Mouse (Mus musculus) heart, embryonic 11.5 days (tissue): ENCODE data around the gene LTO1. TPM values are rescaled to one million over a fixed set of nuclear protein-coding genes. Genes with fewer than 3 reads are reported as not detected.

Experiments used
- ATAC-seq: fragments of 200-750 bp; cut with Nextera tagmentation; replicated peaks from 2 replicates; pipeline ENCODE4 v1.8.0; 2017; ENCODE audit warnings: moderate library complexity; ENCODE audit not compliant: insufficient number of reproducible peaks, low FRiP score, low TSS enrichment
- H3K27ac ChIP-seq: fragments of 300-500 bp; sonication (generic); 2 replicates; pipeline ENCODE4 v1.5.1; 2014; ENCODE audit warnings: mild to moderate bottlenecking, low read depth, low read length
- H3K27me3 ChIP-seq: fragments of 300-500 bp; sonication (generic); 2 replicates; pipeline ENCODE4 v1.6.1; 2014; ENCODE audit warnings: mild to moderate bottlenecking, low read length, mixed read lengths; ENCODE audit not compliant: control insufficient read depth, insufficient read depth
- H3K36me3 ChIP-seq: fragments of 300-500 bp; sonication (generic); 2 replicates; pipeline ENCODE4 v1.6.1; 2014; ENCODE audit warnings: mild to moderate bottlenecking, low read length, moderate library complexity, mixed read lengths; ENCODE audit not compliant: control insufficient read depth, insufficient read depth
- H3K4me1 ChIP-seq: fragments of 300-500 bp; sonication (generic); 2 replicates; pipeline ENCODE4 v1.6.1; 2014; ENCODE audit warnings: low read length; ENCODE audit not compliant: control insufficient read depth, insufficient read depth
- H3K4me2 ChIP-seq: fragments of 300-500 bp; sonication (generic); 2 replicates; pipeline ENCODE4 v1.6.1; 2014; ENCODE audit warnings: mild to moderate bottlenecking, moderate library complexity
- H3K4me3 ChIP-seq: fragments of 300-500 bp; sonication (generic); 2 replicates; pipeline ENCODE4 v1.5.1; 2014; ENCODE audit warnings: low read depth, low read length
- H3K9ac ChIP-seq: fragments of 300-500 bp; sonication (generic); 2 replicates; pipeline ENCODE4 v1.6.1; 2014; ENCODE audit warnings: mild to moderate bottlenecking, low read depth, low read length, moderate library complexity
- H3K9me3 ChIP-seq: fragments of 300-500 bp; sonication (generic); replicated peaks from 2 replicates; pipeline ENCODE4 v1.6.1; 2016; ENCODE audit warnings: low read length; ENCODE audit not compliant: control insufficient read depth
- WGBS: fragments of 180-500 bp; shearing (Covaris S2); extraction: QIAGEN DNeasy Blood & Tissue Kit; methylation state at CpG from one replicate; pipeline ENCODE4 v1.1.7; 2014; ENCODE audit not compliant: insufficient replicate concordance; 5-methylcytosine and 5-hydroxymethylcytosine counted together
- polyA plus RNA-seq: library from polyadenylated mRNA; unstranded; fragments of >200 nt; fragmentation: Nextera tagmentation; extraction: Ambion mirVana; gene quantifications from 2 replicates; pipeline ENCODE4 v1.2.1, GENCODE M21; 2014

The LTO1 gene
- polyA plus RNA-seq, 1 experiment from 2014 or later, result 17.1 TPM

DNA sequence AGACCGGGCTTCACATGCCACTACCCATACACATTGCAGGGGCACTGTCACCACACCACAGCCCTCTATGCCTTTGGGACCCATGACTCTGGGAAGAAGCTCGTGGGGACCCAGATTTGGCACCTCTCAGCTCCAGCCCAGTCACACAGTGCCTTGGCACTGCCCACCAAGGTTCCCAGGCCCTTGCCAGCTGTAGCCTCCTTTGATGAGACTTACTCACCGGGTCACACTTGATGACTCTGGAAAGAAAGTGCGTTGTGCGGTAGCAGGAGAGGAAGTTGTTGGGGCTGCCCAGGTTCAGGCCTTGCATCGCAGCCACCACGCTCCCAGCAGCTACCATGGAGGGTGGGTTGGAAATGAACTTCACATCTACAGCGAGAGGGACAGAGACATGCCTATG is 18.9 kb downstream of the LTO1 start:
- Histone ChIP-seq H3K9me3 (no peaks in the 10 kb centered on the region), H3K4me1 (peaks cover 9% of the 10 kb centered on the region), H3K27me3 (no peaks in the 10 kb centered on the region), H3K27ac (no peak overlapping the region), H3K4me2 (no peak overlapping the region), H3K4me3 (no peak overlapping the region), H3K36me3 (peaks cover 34% of the 10 kb centered on the region), H3K9ac (no peak overlapping the region)
- ATAC-seq, result no peak
- 86% methylated on average over 8 of the region's 8 CpGs for WGBS

DNA sequence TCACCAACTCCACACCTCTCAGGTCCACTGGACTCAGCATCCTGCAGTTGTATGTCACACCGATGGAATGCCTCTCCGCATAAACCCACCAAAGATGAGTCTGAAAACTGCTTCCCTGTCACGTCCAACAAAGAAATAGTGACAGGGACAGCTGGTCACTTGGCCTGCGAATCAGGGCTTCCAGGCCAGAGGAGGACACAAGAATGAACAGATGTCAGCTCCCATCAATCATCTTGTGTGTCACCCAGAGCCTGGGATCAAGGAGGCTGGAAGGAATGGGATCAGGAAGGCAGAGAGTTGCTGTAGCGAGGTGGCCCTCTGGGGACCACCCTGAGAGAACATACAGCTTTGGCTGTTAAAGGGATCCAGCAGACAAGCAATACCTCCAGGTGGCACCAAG is 20.0 kb downstream of the LTO1 start:
- Histone ChIP-seq H3K4me3 (no peak overlapping the region), H3K9ac (no peak overlapping the region), H3K4me1 (peaks cover 9% of the 10 kb centered on the region), H3K27ac (no peak overlapping the region), H3K27me3 (0 out of 2 replicates have a peak, but pooled peaks cover 3% of the 10 kb centered on the region), H3K36me3 (peaks cover 32% of the 10 kb centered on the region), H3K9me3 (no peaks in the 10 kb centered on the region), H3K4me2 (no peak overlapping the region)
- ATAC-seq, result no peak
- WGBS, result 78% methylated on average over 5 of the region's 5 CpGs

DNA sequence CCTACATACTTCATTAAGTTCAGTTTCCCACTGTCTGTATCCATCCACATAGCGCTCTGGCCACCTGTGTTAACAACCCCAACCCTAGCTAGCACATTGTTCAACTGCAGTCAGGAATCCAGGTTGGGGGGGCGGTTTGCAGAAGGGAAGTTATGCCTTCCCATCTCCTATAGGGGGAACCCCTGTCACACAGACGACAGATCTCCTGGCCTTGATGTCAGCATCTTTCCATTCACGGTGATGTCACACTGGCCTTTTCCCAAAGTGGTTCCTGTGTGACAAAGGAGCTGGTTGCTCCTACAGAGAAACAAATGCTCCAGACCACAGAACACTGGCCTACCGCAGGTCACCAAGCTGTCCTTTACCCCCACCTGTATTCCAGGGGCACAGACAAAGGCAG is 20.7 kb downstream of the LTO1 start:
- no peak for ATAC-seq
- Histone ChIP-seq H3K9ac (no peak overlapping the region), H3K4me1 (peaks cover 9% of the 10 kb centered on the region), H3K27me3 (0 out of 2 replicates have a peak, but pooled peaks cover 3% of the 10 kb centered on the region), H3K4me2 (no peak overlapping the region), H3K9me3 (no peaks in the 10 kb centered on the region), H3K36me3 (peaks cover 28% of the 10 kb centered on the region), H3K27ac (no peak overlapping the region), H3K4me3 (no peak overlapping the region)
- 55% methylated on average over 5 of the region's 5 CpGs for whole genome bisulfite sequencing

DNA sequence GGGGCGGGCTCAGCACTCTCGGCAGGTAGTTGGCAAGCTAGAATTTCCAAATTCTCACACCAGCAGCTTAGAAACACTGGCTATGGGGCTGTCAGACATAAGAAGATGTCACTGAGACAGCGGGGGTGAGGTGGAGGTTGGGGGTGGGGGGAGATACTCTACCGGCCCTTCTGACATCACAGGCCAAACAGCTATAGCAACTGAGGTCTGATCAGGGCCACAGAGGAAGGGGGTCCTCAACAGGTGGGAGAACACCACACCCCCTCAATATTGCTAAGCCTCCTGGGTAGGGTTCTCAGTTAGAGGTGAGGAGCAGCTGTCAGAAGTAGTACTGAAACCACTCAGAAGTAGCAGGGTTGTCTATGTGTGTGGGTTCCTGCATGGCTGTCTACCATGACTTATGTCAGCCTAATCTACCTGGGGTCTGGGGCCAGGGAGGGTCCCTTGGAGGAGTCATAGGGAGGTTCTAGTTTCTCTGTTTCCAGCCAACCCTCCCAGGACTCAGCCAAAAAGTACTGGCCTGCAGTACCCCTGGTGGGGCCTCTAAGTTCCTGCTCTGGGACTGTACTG is 21.5 kb downstream of the LTO1 start:
- ATAC-seq, result no peak
- Histone ChIP-seq H3K27me3 (0 out of 2 replicates have a peak, but pooled peaks cover 3% of the 10 kb centered on the region), H3K4me3 (no peak overlapping the region), H3K4me2 (no peak overlapping the region), H3K9me3 (no peaks in the 10 kb centered on the region), H3K36me3 (peaks cover 26% of the 10 kb centered on the region), H3K9ac (no peak overlapping the region), H3K4me1 (peaks cover 9% of the 10 kb centered on the region), H3K27ac (no peak overlapping the region)
- WGBS, result 80% methylated on average over 4 of the region's 4 CpGs

DNA sequence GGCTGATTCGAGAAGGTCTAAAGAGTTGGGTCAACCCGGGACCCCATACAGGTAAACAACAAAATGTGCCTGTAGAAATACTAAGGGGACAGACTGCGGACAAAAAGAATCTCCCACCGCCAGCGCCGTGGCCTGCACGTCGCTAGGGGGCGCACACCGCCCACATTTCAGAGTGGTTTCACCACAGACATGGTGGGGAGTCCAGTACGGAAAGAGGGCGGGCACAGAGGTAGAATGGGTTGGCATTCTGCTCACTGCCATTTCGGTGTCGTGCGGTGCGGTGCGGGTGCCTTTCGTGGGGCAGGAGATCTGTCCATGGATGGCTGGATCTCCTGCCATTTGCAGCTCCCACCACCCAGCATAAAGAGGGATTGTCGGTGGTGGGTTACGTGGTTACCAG is 22.6 kb downstream of the LTO1 start:
- Histone ChIP-seq H3K36me3 (peaks cover 24% of the 10 kb centered on the region), H3K27ac (peak overlapping the region; percentile 66; the same call in 1 of the 2 replicates), H3K27me3 (0 out of 2 replicates have a peak, but pooled peaks cover 3% of the 10 kb centered on the region)

DNA sequence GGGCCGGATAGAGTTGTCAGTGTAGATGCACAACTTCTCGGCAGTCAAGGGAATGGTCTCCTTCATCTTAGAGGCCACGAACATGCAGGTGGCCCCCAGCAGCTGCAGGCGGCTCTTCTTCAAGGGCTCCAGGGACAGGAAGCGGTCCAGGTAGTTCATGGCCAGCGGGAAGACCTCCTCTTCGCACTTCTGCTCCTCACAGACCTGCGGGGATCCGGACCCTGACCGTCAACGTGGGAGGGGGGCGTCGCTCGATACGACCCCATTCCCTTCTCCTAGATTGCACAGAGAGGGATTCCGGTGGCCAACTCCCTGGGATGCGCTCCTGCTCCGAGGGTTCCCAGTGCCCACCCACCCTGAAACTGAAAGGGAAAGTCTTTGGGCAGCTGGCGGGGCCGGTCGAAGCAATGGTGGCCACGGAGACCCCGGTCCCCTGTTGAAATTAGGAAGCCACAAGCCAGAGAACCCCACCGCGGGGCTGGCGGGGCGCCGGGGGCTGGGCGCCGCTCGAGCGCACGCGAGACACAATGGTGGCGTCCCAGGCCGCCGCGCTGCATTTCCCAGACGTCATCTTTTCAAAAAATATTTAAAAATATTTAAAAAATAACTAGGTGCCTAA is 23.1 kb downstream of the LTO1 start:
- peak overlapping the region; percentile 66 for H3K27ac ChIP-seq
- WGBS, result under 1% methylated on average over 39 of the region's 39 CpGs
- peak overlapping the region; percentile 96 for H3K9ac ChIP-seq
- no peak for ATAC-seq
- peak overlapping the region; percentile 79 for H3K4me3 ChIP-seq
- H3K4me2 ChIP-seq, result peak overlapping the region; percentile 98
- H3K27me3 ChIP-seq, result 0 out of 2 replicates have a peak, but pooled peaks cover 3% of the 10 kb centered on the region
- H3K36me3 ChIP-seq, result peaks cover 19% of the 10 kb centered on the region
- H3K9me3 ChIP-seq, result no peaks in the 10 kb centered on the region
- peaks cover 19% of the 10 kb centered on the region for H3K4me1 ChIP-seq

More for the DNA sequence above, 22.6 kb downstream of the LTO1 start:
- H3K9ac ChIP-seq, result peak overlapping the region; percentile 96
- peak overlapping the region; percentile 79 for H3K4me3 ChIP-seq
- H3K9me3 ChIP-seq, result no peaks in the 10 kb centered on the region
- ATAC-seq, result no peak
- 4% methylated on average over 20 of the region's 20 CpGs for WGBS
- peaks cover 14% of the 10 kb centered on the region for H3K4me1 ChIP-seq
- H3K4me2 ChIP-seq, result peak overlapping the region; percentile 98

DNA sequence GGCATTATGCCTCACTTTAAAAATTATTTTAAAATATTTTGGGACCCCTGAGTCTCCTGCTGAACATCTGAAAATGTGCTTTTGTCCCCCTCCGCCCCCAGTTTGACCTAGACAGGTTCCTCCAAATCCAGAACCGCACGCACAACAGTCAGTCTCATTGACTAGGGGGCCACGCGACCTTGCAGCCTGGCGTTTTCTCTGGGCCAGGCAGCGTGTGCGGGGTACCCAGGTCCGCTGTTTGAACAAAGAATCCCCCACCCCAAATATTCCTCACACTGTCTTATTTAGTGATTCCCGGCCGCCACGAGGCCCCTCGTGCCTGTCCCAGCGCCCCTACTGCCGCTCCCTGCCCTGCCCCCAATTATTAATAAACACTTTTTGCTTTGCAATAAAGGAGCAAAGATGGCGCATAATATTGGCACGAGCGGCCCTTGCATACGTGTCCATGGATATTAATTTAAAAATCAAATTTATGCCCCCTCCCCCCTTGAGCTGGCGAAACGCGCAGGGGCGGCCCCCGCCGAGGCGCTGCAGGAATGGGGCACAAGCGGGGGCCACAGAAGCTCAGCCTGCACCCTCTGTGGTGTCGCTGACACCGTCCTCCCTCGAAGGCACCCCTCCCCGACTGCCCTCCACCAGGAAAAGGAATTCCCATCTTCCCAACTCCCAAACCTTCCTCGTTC is 23.9 kb downstream of the LTO1 start:
- Histone ChIP-seq H3K36me3 (peaks cover 19% of the 10 kb centered on the region), H3K9ac (peak overlapping the region; percentile 96), H3K27me3 (0 out of 2 replicates have a peak, but pooled peaks cover 3% of the 10 kb centered on the region), H3K4me3 (peak overlapping the region; percentile 79), H3K9me3 (no peaks in the 10 kb centered on the region), H3K4me1 (peaks cover 19% of the 10 kb centered on the region), H3K27ac (peak overlapping the region; percentile 97), H3K4me2 (peak overlapping the region; percentile 98)
- no peak for ATAC-seq
- WGBS, result under 1% methylated on average over 32 of the region's 32 CpGs

DNA sequence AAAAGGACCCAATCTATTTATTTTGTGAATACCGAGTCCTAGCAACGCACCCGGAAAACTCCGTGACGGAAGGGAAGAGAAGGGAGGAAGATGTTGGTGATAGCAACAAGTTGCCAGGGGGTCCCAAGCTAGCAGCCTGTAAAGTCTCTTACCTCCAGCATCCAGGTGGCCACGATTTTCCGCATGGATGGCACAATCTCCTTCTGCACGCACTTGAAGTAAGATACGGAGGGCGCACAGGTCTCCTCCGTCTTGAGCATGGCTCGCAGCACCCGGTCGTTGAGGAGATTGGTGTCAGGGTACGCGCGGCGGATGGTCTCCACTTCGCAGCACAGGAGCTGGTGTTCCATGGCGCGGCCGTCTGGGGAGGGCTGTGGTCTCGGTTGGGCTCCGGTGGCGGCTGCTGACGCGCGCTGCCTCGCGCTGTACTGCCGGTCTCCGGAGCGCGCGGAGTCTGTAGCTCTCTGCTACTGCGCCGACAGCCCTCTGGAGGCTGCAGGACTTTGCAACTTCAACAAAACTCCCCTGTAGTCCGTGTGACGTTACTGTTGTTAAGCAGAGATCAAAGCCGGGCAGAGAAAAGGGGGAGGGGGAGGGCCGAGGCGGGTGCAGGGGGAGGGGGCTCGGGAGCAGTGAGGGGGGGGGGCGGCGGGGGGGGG is 24.6 kb downstream of the LTO1 start, which contains the start of gene Ccnd1:
Gene Ccnd1, minus strand, starts transcription at position 582 of the 659 bp plus-strand sequence.
- H3K36me3 ChIP-seq, result peaks cover 19% of the 10 kb centered on the region
- H3K9me3 ChIP-seq, result no peaks in the 10 kb centered on the region
- peak; percentile 57 for ATAC-seq
- H3K4me3 ChIP-seq, result peak within 1 kb of the TSS; percentile 79
- peaks cover 19% of the 10 kb centered on the region for H3K4me1 ChIP-seq
- H3K27ac ChIP-seq, result peak within 1 kb of the TSS; percentile 97
- H3K27me3 ChIP-seq, result 0 out of 2 replicates have a peak, but pooled peaks cover 3% of the 10 kb centered on the region
- peak within 1 kb of the TSS; percentile 98 for H3K4me2 ChIP-seq
- under 1% methylated on average over 41 of the region's 45 CpGs for WGBS
- H3K9ac ChIP-seq, result peak within 1 kb of the TSS; percentile 96
